Mouse (Mus musculus): ENCODE measurements around the gene Ftl1.

- no peak for TF ChIP-seq E2F4 (IDR thresholded peaks at IDR 0.05; ENCODE audit: insufficient read depth)
- no peak for TF ChIP-seq POLR2A (IDR thresholded peaks at IDR 0.05; ENCODE audit: insufficient read length, low read depth)
- no peak for TF ChIP-seq CEBPB (IDR thresholded peaks at IDR 0.05; ENCODE audit: insufficient read depth, poor library complexity, severe bottlenecking)
- no peak for TF ChIP-seq MAX (IDR thresholded peaks at IDR 0.05; ENCODE audit: low read depth)
- no peak for TF ChIP-seq SRF (IDR thresholded peaks at IDR 0.05; ENCODE audit: control insufficient read depth, insufficient read length, low read depth)
- no peak for TF ChIP-seq MYOD1 (IDR thresholded peaks at IDR 0.05; ENCODE audit: control insufficient read depth in 1 of 3, insufficient read length in 2 of 3, low read depth in 2 of 3)
- TF ChIP-seq POLR2AphosphoS2 (IDR thresholded peaks at IDR 0.05; ENCODE audit: insufficient read length, low read depth) = no peak
Measured at GRCm38 (mm10) chr7:45456721-45457203, 2.9 kb downstream of the Ftl1 start.

Measured in myocyte (in vitro differentiated cells).